Mouse (Mus musculus) heart, postnatal 36 days (tissue): Measurements from ENCODE around the gene Ccdc177. TPM values are rescaled to one million over a fixed set of nuclear protein-coding genes. Genes with fewer than 3 reads are reported as not detected.

Source experiments
- total RNA-seq, 2 experiments: library from RNA; stranded (reverse); gene quantifications; 2 replicates each; pipeline ENCODE4 v1.2.3; 2021

The Ccdc177 gene
- total RNA-seq, 2 experiments from 2014 or later = not detected

Other genes starting within 250 kb of the Ccdc177 start
- 1 to 10 TPM; 2.7 to 3.7 TPM for gene Galnt16, start 242.4 kb downstream of the Ccdc177 start, total RNA-seq
- gene Slc39a9, start 116.8 kb downstream of the Ccdc177 start, total RNA-seq = 10 to 100 TPM; 13.7 to 17.3 TPM
- 10 to 100 TPM; 21.0 to 26.8 TPM for gene Erh, start 116.3 kb downstream of the Ccdc177 start, total RNA-seq
- gene Plekhd1, start 68.1 kb downstream of the Ccdc177 start, total RNA-seq = under 1 TPM in 1 of 2 experiments, not detected in 1; 0.27 TPM
- 10 to 100 TPM; 72.2 to 76.1 TPM for gene Susd6, start 29.8 kb upstream of the Ccdc177 start, total RNA-seq
- 100 to 1,000 TPM in 1 of 2 experiments, 10 to 100 TPM in 1; 98.3 to 181 TPM for gene Srsf5, start 184.8 kb upstream of the Ccdc177 start, total RNA-seq
- not detected for gene Slc10a1, start 208.0 kb upstream of the Ccdc177 start, total RNA-seq